Mouse (Mus musculus): ENCODE data around the gene Dhrs1. TPM values are rescaled to one million over a fixed set of nuclear protein-coding genes. Genes with fewer than 3 reads are reported as not detected.

Gene Dhrs1
- polyA plus RNA-seq, 1 experiment from 2014 or later: 94.7 TPM

- WGBS: 53% methylated on average over 16 of the region's 16 CpGs
- peaks cover 43% of the 10 kb centered on the region for H3K4me1 ChIP-seq
- no peak overlapping the region for H3K4me3 ChIP-seq (replicated peaks)
- no peak for ATAC-seq (replicated peaks; ENCODE audit: low FRiP score)
- no peaks in the 10 kb centered on the region for H3K9me3 ChIP-seq (replicated peaks)
- no peak overlapping the region for H3K9ac ChIP-seq
- H3K36me3 ChIP-seq: 0 out of 2 replicates have a peak, but pooled peaks cover 5% of the 10 kb centered on the region
- no peak overlapping the region for H3K27ac ChIP-seq
- no peak overlapping the region for H3K4me2 ChIP-seq
- H3K27me3 ChIP-seq: peaks cover 24% of the 10 kb centered on the region
Observed at GRCm38 (mm10) chr14:55779656-55780055, 34.2 kb upstream of the Dhrs1 start.

- Histone ChIP-seq H3K27ac (no peak overlapping the region), H3K36me3 (0 out of 2 replicates have a peak, but pooled peaks cover 5% of the 10 kb centered on the region), H3K4me2 (no peak overlapping the region), H3K9me3 (replicated peaks) (no peaks in the 10 kb centered on the region), H3K9ac (no peak overlapping the region), H3K27me3 (peaks cover 16% of the 10 kb centered on the region), H3K4me3 (replicated peaks) (no peak overlapping the region), H3K4me1 (peaks cover 33% of the 10 kb centered on the region)
- 87% methylated on average over 15 of the region's 15 CpGs for WGBS
- ATAC-seq (replicated peaks; ENCODE audit: low FRiP score): no peak
Observed at GRCm38 (mm10) chr14:55778686-55779085, 33.2 kb upstream of the Dhrs1 start.

GRCm38 (mm10) chr14:55777806-55778205 is 32.3 kb upstream of the Dhrs1 start:
- Histone ChIP-seq H3K9me3 (replicated peaks) (no peaks in the 10 kb centered on the region), H3K27ac (no peak overlapping the region), H3K4me1 (peaks cover 24% of the 10 kb centered on the region), H3K4me3 (replicated peaks) (no peak overlapping the region), H3K36me3 (0 out of 2 replicates have a peak, but pooled peaks cover 5% of the 10 kb centered on the region), H3K27me3 (peaks cover 14% of the 10 kb centered on the region), H3K9ac (no peak overlapping the region), H3K4me2 (no peak overlapping the region)
- 88% methylated on average over 11 of the region's 11 CpGs for WGBS
- no peak for ATAC-seq (replicated peaks; ENCODE audit: low FRiP score)

- H3K9me3 ChIP-seq (replicated peaks): no peaks in the 10 kb centered on the region
- no peak overlapping the region for H3K4me3 ChIP-seq (replicated peaks)
- H3K27ac ChIP-seq: no peak overlapping the region
Observed at GRCm38 (mm10) chr14:55777176-55777575, 31.7 kb upstream of the Dhrs1 start.

GRCm38 (mm10) chr14:55776711-55777110 is 31.2 kb upstream of the Dhrs1 start:
- no peak for ATAC-seq (replicated peaks; ENCODE audit: low FRiP score)
- H3K4me2 ChIP-seq: no peak overlapping the region

More at GRCm38 (mm10) chr14:55777176-55777575, 31.7 kb upstream of the Dhrs1 start:
- no peak overlapping the region for H3K9ac ChIP-seq
- no peak for ATAC-seq (replicated peaks; ENCODE audit: low FRiP score)
- 31% methylated on average over 3 of the region's 3 CpGs for WGBS
- H3K36me3 ChIP-seq: 0 out of 2 replicates have a peak, but pooled peaks cover 5% of the 10 kb centered on the region
- H3K27me3 ChIP-seq: peaks cover 12% of the 10 kb centered on the region
- no peak overlapping the region for H3K4me2 ChIP-seq
- H3K4me1 ChIP-seq: peaks cover 18% of the 10 kb centered on the region

GRCm38 (mm10) chr14:55769087-55769703 is 23.7 kb upstream of the Dhrs1 start:
- Histone ChIP-seq H3K4me1 (peaks cover 9% of the 10 kb centered on the region), H3K27ac (no peak overlapping the region), H3K4me3 (replicated peaks) (no peak overlapping the region), H3K9ac (no peak overlapping the region), H3K27me3 (peaks cover 55% of the 10 kb centered on the region), H3K4me2 (no peak overlapping the region), H3K36me3 (no peaks in the 10 kb centered on the region), H3K9me3 (replicated peaks) (no peaks in the 10 kb centered on the region)
- WGBS: 79% methylated on average over 16 of the region's 16 CpGs
- no peak for ATAC-seq (replicated peaks; ENCODE audit: low FRiP score)

More at GRCm38 (mm10) chr14:55776711-55777110, 31.2 kb upstream of the Dhrs1 start:
- Histone ChIP-seq H3K4me3 (replicated peaks) (no peak overlapping the region), H3K9me3 (replicated peaks) (no peaks in the 10 kb centered on the region), H3K9ac (no peak overlapping the region), H3K36me3 (0 out of 2 replicates have a peak, but pooled peaks cover 5% of the 10 kb centered on the region), H3K4me1 (peaks cover 13% of the 10 kb centered on the region), H3K27me3 (peaks cover 8% of the 10 kb centered on the region), H3K27ac (no peak overlapping the region)
- 57% methylated on average over 7 of the region's 7 CpGs for WGBS

- Histone ChIP-seq H3K9ac (no peak overlapping the region), H3K4me3 (replicated peaks) (no peak overlapping the region), H3K4me2 (no peak overlapping the region), H3K27me3 (peaks cover 61% of the 10 kb centered on the region), H3K36me3 (no peaks in the 10 kb centered on the region), H3K4me1 (peaks cover 9% of the 10 kb centered on the region), H3K27ac (no peak overlapping the region), H3K9me3 (replicated peaks) (no peaks in the 10 kb centered on the region)
- no peak for ATAC-seq (replicated peaks; ENCODE audit: low FRiP score)
- 89% methylated on average over 6 of the region's 6 CpGs for WGBS
Observed at GRCm38 (mm10) chr14:55768555-55768954, 23.1 kb upstream of the Dhrs1 start.

- H3K27ac ChIP-seq: no peak overlapping the region
Observed at GRCm38 (mm10) chr14:55767519-55768414, 22.3 kb upstream of the Dhrs1 start.

GRCm38 (mm10) chr14:55765696-55766095 is 20.2 kb upstream of the Dhrs1 start, which contains the start of gene Ltb4r1:
Gene Ltb4r1, plus strand, starts transcription at chr14:55765962.
- no peak within 1 kb of the TSS for H3K4me2 ChIP-seq
- 75% methylated on average over 4 of the region's 4 CpGs for WGBS
- H3K27me3 ChIP-seq: peaks cover 80% of the 10 kb centered on the region
- H3K9me3 ChIP-seq (replicated peaks): no peaks in the 10 kb centered on the region
- no peak within 1 kb of the TSS for H3K4me3 ChIP-seq (replicated peaks)
- no peak for ATAC-seq (replicated peaks; ENCODE audit: low FRiP score)
- H3K9ac ChIP-seq: no peak within 1 kb of the TSS
- peaks cover 30% of the 10 kb centered on the region for H3K4me1 ChIP-seq
- H3K27ac ChIP-seq: no peak within 1 kb of the TSS
- no peaks in the 10 kb centered on the region for H3K36me3 ChIP-seq

More at GRCm38 (mm10) chr14:55767519-55768414, 22.3 kb upstream of the Dhrs1 start:
- Histone ChIP-seq H3K4me1 (peaks cover 16% of the 10 kb centered on the region), H3K27me3 (peaks cover 67% of the 10 kb centered on the region), H3K4me2 (peak overlapping the region; percentile 79), H3K36me3 (no peaks in the 10 kb centered on the region), H3K9me3 (replicated peaks) (no peaks in the 10 kb centered on the region), H3K9ac (peak overlapping the region; percentile 35), H3K4me3 (replicated peaks) (peak overlapping the region; percentile 46)
- 11% methylated on average over 52 of the region's 52 CpGs for WGBS
- peak; percentile 68 for ATAC-seq (replicated peaks; ENCODE audit: low FRiP score)

- H3K9me3 ChIP-seq (replicated peaks): no peaks in the 10 kb centered on the region
- WGBS: 56% methylated on average over 7 of the region's 7 CpGs
- H3K4me3 ChIP-seq (replicated peaks): no peak overlapping the region
- no peak overlapping the region for H3K9ac ChIP-seq
- peaks cover 67% of the 10 kb centered on the region for H3K27me3 ChIP-seq
- H3K36me3 ChIP-seq: no peaks in the 10 kb centered on the region
- ATAC-seq (replicated peaks; ENCODE audit: low FRiP score): no peak
- peak overlapping the region; percentile 66 for H3K27ac ChIP-seq
- H3K4me1 ChIP-seq: peaks cover 42% of the 10 kb centered on the region
- peak overlapping the region; percentile 93; the same call in 1 of the 2 replicates for H3K4me2 ChIP-seq
Observed at GRCm38 (mm10) chr14:55763166-55763565, 17.7 kb upstream of the Dhrs1 start.

- WGBS: under 1% methylated on average over 75 of the region's 77 CpGs
- ATAC-seq (replicated peaks; ENCODE audit: low FRiP score): peak; percentile 71
- H3K27me3 ChIP-seq: peaks cover 58% of the 10 kb centered on the region
Observed at GRCm38 (mm10) chr14:55762001-55762821, 16.7 kb upstream of the Dhrs1 start.

More at GRCm38 (mm10) chr14:55762001-55762821, 16.7 kb upstream of the Dhrs1 start:
- Histone ChIP-seq H3K27ac (peak overlapping the region; percentile 66), H3K4me1 (peaks cover 39% of the 10 kb centered on the region), H3K9me3 (replicated peaks) (no peaks in the 10 kb centered on the region), H3K4me2 (peak overlapping the region; percentile 93), H3K36me3 (no peaks in the 10 kb centered on the region), H3K4me3 (replicated peaks) (peak overlapping the region; percentile 53), H3K9ac (peak overlapping the region; percentile 58)

Data from kidney, embryonic 15.5 days (tissue).